Mouse (Mus musculus) stomach, postnatal 0 days (tissue): ENCODE data around the gene Abcb6. TPM values are rescaled to one million over a fixed set of nuclear protein-coding genes. Genes with fewer than 3 reads are reported as not detected.

Source experiments
- ATAC-seq: fragments of 200-750 bp; cut with Nextera tagmentation; 2 replicates; pipeline ENCODE4 v1.8.0; 2017; ENCODE audit not compliant: low FRiP score, low TSS enrichment
- DNase-seq: peaks from one replicate; pipeline ENCODE4 v3.0.0-alpha.2; 2016; ENCODE audit warnings: low spot score
- H3K27ac ChIP-seq: fragments of 300-500 bp; sonication (generic); replicated peaks from 2 replicates; pipeline ENCODE4 v1.5.1; 2014; ENCODE audit warnings: mild to moderate bottlenecking, control low read depth
- H3K27me3 ChIP-seq: fragments of 300-500 bp; sonication (generic); 2 replicates; pipeline ENCODE4 v1.6.1; 2014; ENCODE audit warnings: low read length; ENCODE audit not compliant: control insufficient read depth, insufficient read depth
- H3K36me3 ChIP-seq: fragments of 300-500 bp; sonication (generic); 2 replicates; pipeline ENCODE4 v1.6.1; 2014; ENCODE audit warnings: low read length, mixed read lengths; ENCODE audit not compliant: control insufficient read depth, insufficient read depth
- H3K4me1 ChIP-seq: fragments of 300-500 bp; sonication (generic); replicated peaks from 2 replicates; pipeline ENCODE4 v1.6.1; 2014; ENCODE audit warnings: antibody characterized with exemption; ENCODE audit not compliant: control insufficient read depth, insufficient read depth
- H3K4me2 ChIP-seq: fragments of 300-500 bp; sonication (generic); replicated peaks from 2 replicates; pipeline ENCODE4 v1.6.1; 2014; ENCODE audit warnings: low read depth, mild to moderate bottlenecking, control low read depth, moderate library complexity
- H3K4me3 ChIP-seq: fragments of 300-500 bp; sonication (generic); 2 replicates; pipeline ENCODE4 v1.5.1; 2014; ENCODE audit warnings: low read depth, low read length, control low read depth
- H3K9ac ChIP-seq: fragments of 300-500 bp; sonication (generic); 2 replicates; pipeline ENCODE4 v1.6.1; 2014; ENCODE audit warnings: mild to moderate bottlenecking, low read length, control low read depth, mixed read lengths
- H3K9me3 ChIP-seq: fragments of 300-500 bp; sonication (generic); 2 replicates; pipeline ENCODE4 v1.6.1; 2016; ENCODE audit warnings: low read length; ENCODE audit not compliant: control insufficient read depth
- CTCF ChIP-seq: IDR thresholded peaks from 2 replicates; pipeline ENCODE4 v1.5.1; 2016; ENCODE audit warnings: antibody characterized with exemption, low read depth, mild to moderate bottlenecking, moderate library complexity
- EP300 ChIP-seq: optimal IDR thresholded peaks from 2 replicates; pipeline ENCODE3; 2016; ENCODE audit warnings: antibody characterized with exemption
- WGBS: fragments of 180-500 bp; shearing (Covaris S2); extraction: QIAGEN DNeasy Blood & Tissue Kit; methylation state at CpG from one replicate; pipeline ENCODE4 v1.1.7; 2014; 5-methylcytosine and 5-hydroxymethylcytosine counted together
- polyA plus RNA-seq: library from polyadenylated mRNA; unstranded; fragments of >200 nt; fragmentation: Nextera tagmentation; extraction: Ambion mirVana; gene quantifications from 2 replicates; pipeline ENCODE4 v1.2.1, GENCODE M21; 2015

The Abcb6 gene
- polyA plus RNA-seq, result 20.9 and 21.5 TPM in 2 replicates

- Histone ChIP-seq H3K36me3 (peaks cover 14% of the 10 kb centered on the region; the same call in 1 of the 2 replicates), H3K27ac (peak within 1 kb of the TSS; percentile 81), H3K4me1 (peaks cover 7% of the 10 kb centered on the region; the same call in 1 of the 2 replicates), H3K27me3 (no peaks in the 10 kb centered on the region), H3K9me3 (no peaks in the 10 kb centered on the region), H3K4me2 (peak within 1 kb of the TSS; percentile 92), H3K4me3 (peak within 1 kb of the TSS; percentile 62), H3K9ac (peak within 1 kb of the TSS; percentile 69)
- peak; percentile 89 for ATAC-seq
- TF ChIP-seq EP300 (no peak), CTCF (no peak)
- WGBS, result under 1% methylated on average over 31 of the region's 31 CpGs
- peak; percentile 92 for DNase-seq
Measured at GRCm38 (mm10) chr1:75180105-75180590, at the start of gene Abcb6. Abcb6 (minus strand) TSS chr1:75180392.

GRCm38 (mm10) chr1:75229158-75229557 is 49.0 kb upstream of the Abcb6 start:
- no peak for ATAC-seq
- Histone ChIP-seq H3K27ac (no peak overlapping the region), H3K36me3 (no peaks in the 10 kb centered on the region), H3K4me2 (no peak overlapping the region), H3K4me3 (no peak overlapping the region), H3K9me3 (no peaks in the 10 kb centered on the region), H3K4me1 (no peaks in the 10 kb centered on the region), H3K27me3 (no peaks in the 10 kb centered on the region), H3K9ac (no peak overlapping the region)
- TF ChIP-seq EP300, result no peak
- TF ChIP-seq CTCF, result no peak
- no peak for DNase-seq
- 58% methylated on average over 4 of the region's 4 CpGs for WGBS

GRCm38 (mm10) chr1:75227653-75228052 is 47.5 kb upstream of the Abcb6 start:
- DNase-seq, result no peak
- 73% methylated on average over 1 of the region's 1 CpGs for WGBS
- Histone ChIP-seq H3K9ac (no peak overlapping the region), H3K4me1 (no peaks in the 10 kb centered on the region), H3K4me3 (no peak overlapping the region), H3K9me3 (no peaks in the 10 kb centered on the region), H3K27me3 (no peaks in the 10 kb centered on the region), H3K4me2 (no peak overlapping the region), H3K27ac (no peak overlapping the region), H3K36me3 (no peaks in the 10 kb centered on the region)
- no peak for TF ChIP-seq CTCF
- ATAC-seq, result no peak

GRCm38 (mm10) chr1:75226138-75226537 is 45.9 kb upstream of the Abcb6 start:
- TF ChIP-seq CTCF (no peak), EP300 (no peak)
- H3K9me3 ChIP-seq, result no peaks in the 10 kb centered on the region
- ATAC-seq (no peak), DNase-seq (no peak)
- no peak overlapping the region for H3K27ac ChIP-seq
- no peaks in the 10 kb centered on the region for H3K27me3 ChIP-seq
- WGBS, result 51% methylated on average over 2 of the region's 2 CpGs
- no peaks in the 10 kb centered on the region for H3K4me1 ChIP-seq
- H3K36me3 ChIP-seq, result no peaks in the 10 kb centered on the region
- H3K4me2 ChIP-seq, result no peak overlapping the region
- no peak overlapping the region for H3K9ac ChIP-seq
- no peak overlapping the region for H3K4me3 ChIP-seq

GRCm38 (mm10) chr1:75225473-75225872 is 45.3 kb upstream of the Abcb6 start:
- no peaks in the 10 kb centered on the region for H3K9me3 ChIP-seq
- no peak for DNase-seq
- no peaks in the 10 kb centered on the region for H3K36me3 ChIP-seq
- H3K27me3 ChIP-seq, result no peaks in the 10 kb centered on the region
- no peak overlapping the region for H3K4me2 ChIP-seq
- H3K4me1 ChIP-seq, result no peaks in the 10 kb centered on the region
- WGBS, result 54% methylated on average over 3 of the region's 3 CpGs
- ATAC-seq, result no peak
- no peak overlapping the region for H3K27ac ChIP-seq
- no peak overlapping the region for H3K9ac ChIP-seq
- TF ChIP-seq CTCF (no peak), EP300 (no peak)
- H3K4me3 ChIP-seq, result no peak overlapping the region

GRCm38 (mm10) chr1:75223532-75223931 is 43.3 kb upstream of the Abcb6 start:
- TF ChIP-seq EP300 (no peak), CTCF (no peak)
- Histone ChIP-seq H3K4me3 (no peak overlapping the region), H3K27me3 (no peaks in the 10 kb centered on the region), H3K9me3 (no peaks in the 10 kb centered on the region), H3K4me2 (no peak overlapping the region), H3K36me3 (no peaks in the 10 kb centered on the region), H3K4me1 (no peaks in the 10 kb centered on the region), H3K27ac (no peak overlapping the region), H3K9ac (no peak overlapping the region)
- DNase-seq, result no peak
- ATAC-seq, result no peak
- 57% methylated on average over 6 of the region's 6 CpGs for WGBS
